Mouse (Mus musculus) thymus, adult 2 months (tissue): Measurements from ENCODE around the gene Ccl2. TPM values are rescaled to one million over a fixed set of nuclear protein-coding genes. Genes with fewer than 3 reads are reported as not detected.

ENCODE experiments used
- DNase-seq: peaks from one replicate; pipeline ENCODE4 v3.0.0; 2021
- H3K27ac ChIP-seq: fragments of 200-500 bp; 2 replicates; pipeline ENCODE4 v1.5.1; 2012; ENCODE audit warnings: low read length, control low read depth; ENCODE audit not compliant: control insufficient read depth, insufficient read depth
- H3K27me3 ChIP-seq: fragments of 200-500 bp; 2 replicates; pipeline ENCODE4 v1.6.1; 2012; ENCODE audit warnings: mild to moderate bottlenecking, low read length, moderate library complexity, mixed read lengths; ENCODE audit not compliant: control insufficient read depth, insufficient read depth
- H3K36me3 ChIP-seq: fragments of 200-500 bp; 2 replicates; pipeline ENCODE4 v1.6.1; 2012; ENCODE audit warnings: mild to moderate bottlenecking, low read length, moderate library complexity; ENCODE audit not compliant: control insufficient read depth, insufficient read depth
- H3K4me1 ChIP-seq: fragments of 200-500 bp; replicated peaks from 2 replicates; pipeline ENCODE4 v1.6.1; 2012; ENCODE audit warnings: low read length; ENCODE audit not compliant: control insufficient read depth, insufficient read depth
- H3K4me3 ChIP-seq: fragments of 200-500 bp; 2 replicates; pipeline ENCODE4 v1.5.1; 2012; ENCODE audit warnings: mild to moderate bottlenecking, low read length, control low read depth, moderate library complexity; ENCODE audit not compliant: control insufficient read depth, insufficient read depth
- CTCF ChIP-seq: fragments of 200-500 bp; IDR thresholded peaks from 2 replicates; pipeline ENCODE4 v1.5.1; 2012; ENCODE audit warnings: mild to moderate bottlenecking, control low read depth, low read length, moderate library complexity, borderline replicate concordance; ENCODE audit not compliant: control insufficient read depth, poor library complexity, insufficient read depth; ENCODE audit errors: extremely low read depth
- POLR2A ChIP-seq: fragments of 200-500 bp; IDR thresholded peaks from 2 replicates; pipeline ENCODE4 v1.6.1; 2012; ENCODE audit warnings: mild to moderate bottlenecking, low read length, control low read depth, moderate library complexity; ENCODE audit not compliant: control insufficient read depth, poor library complexity, insufficient read depth; ENCODE audit errors: extremely low read depth
- WGBS: fragments of 180-500 bp; shearing (Covaris S2); methylation state at CpG from one replicate; pipeline ENCODE4 v1.1.7; 2018; 5-methylcytosine and 5-hydroxymethylcytosine counted together
- polyA plus RNA-seq: library from polyadenylated mRNA; depleted of rRNA; stranded (reverse); fragments of >200 nt; gene quantifications from 2 replicates; pipeline ENCODE4 v1.2.3, GENCODE M21; 2012; rRNA removed

The Ccl2 gene
- polyA plus RNA-seq, 1 experiment = 3.7 TPM

GRCm38 (mm10) chr11:82072374-82072773 lies 37.0 kb downstream of the Ccl2 start:
- Histone ChIP-seq H3K36me3 (no peaks in the 10 kb centered on the region), H3K27ac (no peak overlapping the region), H3K4me3 (no peak overlapping the region), H3K27me3 (no peaks in the 10 kb centered on the region), H3K4me1 (no peaks in the 10 kb centered on the region)
- no peak for DNase-seq
- 85% methylated on average over 1 of the region's 1 CpGs for WGBS
- TF ChIP-seq POLR2A = no peak
- TF ChIP-seq CTCF = no peak

- no peaks in the 10 kb centered on the region for H3K27me3 ChIP-seq
- no peak for DNase-seq
Observed at GRCm38 (mm10) chr11:82072984-82073383, 37.6 kb downstream of the Ccl2 start.

GRCm38 (mm10) chr11:82073686-82074085 lies 38.3 kb downstream of the Ccl2 start:
- H3K27me3 ChIP-seq = no peaks in the 10 kb centered on the region
- no peak for TF ChIP-seq POLR2A
- no peak for TF ChIP-seq CTCF
- H3K27ac ChIP-seq = no peak overlapping the region
- H3K36me3 ChIP-seq = no peaks in the 10 kb centered on the region
- no peak overlapping the region for H3K4me3 ChIP-seq
- H3K4me1 ChIP-seq = no peaks in the 10 kb centered on the region
- DNase-seq = no peak
- 83% methylated on average over 3 of the region's 3 CpGs for WGBS

More at GRCm38 (mm10) chr11:82072984-82073383, 37.6 kb downstream of the Ccl2 start:
- Histone ChIP-seq H3K27ac (no peak overlapping the region), H3K4me3 (no peak overlapping the region), H3K36me3 (no peaks in the 10 kb centered on the region), H3K4me1 (no peaks in the 10 kb centered on the region)
- WGBS = 69% methylated on average over 3 of the region's 3 CpGs
- TF ChIP-seq POLR2A = no peak
- TF ChIP-seq CTCF = no peak

- H3K4me1 ChIP-seq = no peaks in the 10 kb centered on the region
- H3K27ac ChIP-seq = no peak overlapping the region
- no peaks in the 10 kb centered on the region for H3K27me3 ChIP-seq
- no peak for DNase-seq
- H3K4me3 ChIP-seq = no peak overlapping the region
- 42% methylated on average over 3 of the region's 3 CpGs for WGBS
- no peaks in the 10 kb centered on the region for H3K36me3 ChIP-seq
- TF ChIP-seq POLR2A = no peak
- no peak for TF ChIP-seq CTCF
Observed at GRCm38 (mm10) chr11:82077031-82077430, 41.7 kb downstream of the Ccl2 start.

- Histone ChIP-seq H3K4me1 (no peaks in the 10 kb centered on the region), H3K36me3 (no peaks in the 10 kb centered on the region), H3K4me3 (no peak overlapping the region), H3K27me3 (no peaks in the 10 kb centered on the region), H3K27ac (no peak overlapping the region)
- no peak for TF ChIP-seq CTCF
- TF ChIP-seq POLR2A = no peak
- no peak for DNase-seq
Observed at GRCm38 (mm10) chr11:82078136-82078730, 42.9 kb downstream of the Ccl2 start.

- no peak for DNase-seq
- TF ChIP-seq CTCF (no peak), POLR2A (no peak)
- 72% methylated on average over 3 of the region's 3 CpGs for WGBS
- Histone ChIP-seq H3K27me3 (no peaks in the 10 kb centered on the region), H3K27ac (no peak overlapping the region), H3K4me3 (no peak overlapping the region), H3K36me3 (no peaks in the 10 kb centered on the region), H3K4me1 (no peaks in the 10 kb centered on the region)
Observed at GRCm38 (mm10) chr11:82080865-82081264, 45.5 kb downstream of the Ccl2 start.

- Histone ChIP-seq H3K4me1 (no peaks in the 10 kb centered on the region), H3K4me3 (no peak overlapping the region), H3K27ac (no peak overlapping the region), H3K27me3 (no peaks in the 10 kb centered on the region), H3K36me3 (no peaks in the 10 kb centered on the region)
- no peak for TF ChIP-seq POLR2A
- TF ChIP-seq CTCF = no peak
- DNase-seq = no peak
- WGBS = 99% methylated on average over 3 of the region's 3 CpGs
Observed at GRCm38 (mm10) chr11:82084360-82084759, 49.0 kb downstream of the Ccl2 start.

Other genes starting within 250 kb of the Ccl2 start
- gene 5530401A14Rik, start 174.9 kb upstream of the Ccl2 start, polyA plus RNA-seq = not detected in 2 replicates
- 0.08 and 0.10 TPM in 2 replicates for gene Asic2, start 67.1 kb upstream of the Ccl2 start, polyA plus RNA-seq
- not detected in 2 replicates for gene Gm17268, start 3.0 kb downstream of the Ccl2 start, polyA plus RNA-seq
- gene Ccl7, start 10.1 kb downstream of the Ccl2 start, polyA plus RNA-seq = 0.59 and 0.81 TPM in 2 replicates
- 19.3 and 30.1 TPM in 2 replicates for gene Ccl11, start 22.3 kb downstream of the Ccl2 start, polyA plus RNA-seq
- gene Ccl12, start 66.3 kb downstream of the Ccl2 start, polyA plus RNA-seq = 5.4 and 10.5 TPM in 2 replicates
- 14.9 and 23.5 TPM in 2 replicates for gene Ccl8, start 79.6 kb downstream of the Ccl2 start, polyA plus RNA-seq